Mouse (Mus musculus): ENCODE results near the gene Mlxipl.

The Mlxipl gene

GRCm38 (mm10) chr5:135186621-135187348, 97.1 kb downstream of the Mlxipl start, which contains the start of gene Baz1b:
Baz1b (plus strand) TSS chr5:135187264.
- peak; percentile 99 for DNase-seq

- peak; percentile 85 for DNase-seq
Observed at GRCm38 (mm10) chr5:135187349-135188213, 97.9 kb downstream of the Mlxipl start.

All from liver (tissue).